Mouse (Mus musculus) CH12.LX (cell line): Measurements from ENCODE around the gene Prss41.

Source experiments
- CTCF ChIP-seq, 2 experiments: IDR thresholded peaks in 1 of 2; conservative IDR thresholded peaks in 1 of 2; 2 replicates each; pipeline ENCODE4 v1.5.1; 2011 to 2012; ENCODE audit warnings: low read depth in 2 of 2, low read length in 2 of 2, improper control_type of control experiment in 1 of 2, inconsistent platforms in 1 of 2, mild to moderate bottlenecking in 1 of 2, moderate library complexity in 1 of 2
- EP300 ChIP-seq: IDR thresholded peaks from 2 replicates; pipeline ENCODE4 v1.6.1; 2011; ENCODE audit warnings: low read length, improper control_type of control experiment
- HCFC1 ChIP-seq: IDR thresholded peaks from 2 replicates; pipeline ENCODE4 v1.6.1; 2012; ENCODE audit warnings: low read depth, mild to moderate bottlenecking, inconsistent platforms, low read length, improper control_type of control experiment
- JUN ChIP-seq: IDR thresholded peaks from 2 replicates; pipeline ENCODE4 v1.6.1; 2011; ENCODE audit warnings: low read depth, mild to moderate bottlenecking, low read length, improper control_type of control experiment, moderate library complexity; ENCODE audit not compliant: insufficient read depth
- MYC ChIP-seq: IDR thresholded peaks from 2 replicates; pipeline ENCODE4 v1.6.1; 2011; ENCODE audit warnings: low read depth, mild to moderate bottlenecking, improper control_type of control experiment, low read length
- POLR2A ChIP-seq: IDR thresholded peaks from 2 replicates; pipeline ENCODE4 v1.6.1; 2011; ENCODE audit warnings: low read depth, mild to moderate bottlenecking, improper control_type of control experiment, low read length
- POLR2AphosphoS2 ChIP-seq: IDR thresholded peaks from 2 replicates; pipeline ENCODE4 v1.6.1; 2011; ENCODE audit warnings: low read depth, low read length, improper control_type of control experiment
- USF1 ChIP-seq: IDR thresholded peaks from 2 replicates; pipeline ENCODE4 v1.6.1; 2014; ENCODE audit warnings: low read depth, mild to moderate bottlenecking, inconsistent platforms, low read length, improper control_type of control experiment
- USF2 ChIP-seq: conservative IDR thresholded peaks from 2 replicates; pipeline ENCODE4 v1.6.1; 2011; ENCODE audit warnings: low read depth, low read length, improper control_type of control experiment
- ZC3H11A ChIP-seq: IDR thresholded peaks from 2 replicates; pipeline ENCODE4 v1.6.1; 2012; ENCODE audit warnings: low read depth, mild to moderate bottlenecking, inconsistent platforms, low read length, improper control_type of control experiment

DNA sequence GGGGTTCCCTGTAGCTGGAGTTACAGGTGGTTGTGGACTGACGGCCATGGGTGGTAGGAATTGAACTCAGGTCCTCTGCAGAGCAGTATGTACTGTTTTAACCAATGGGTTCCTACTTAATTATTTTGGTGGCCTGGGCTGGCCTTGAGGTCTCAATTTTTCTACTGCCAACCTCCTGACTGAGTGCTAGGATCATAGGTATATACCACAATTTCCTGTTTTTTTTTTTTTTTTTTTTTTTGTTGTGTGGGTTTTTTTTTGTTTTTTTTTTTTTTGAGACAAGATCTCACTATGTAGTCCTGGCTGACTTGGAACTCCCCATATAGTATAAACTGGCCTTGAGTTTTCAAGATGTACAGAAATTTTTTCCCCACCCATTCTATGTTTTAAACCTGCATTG lies 12.8 kb downstream of the Prss41 start:
- TF ChIP-seq EP300 (no peak), HCFC1 (no peak), MYC (no peak), POLR2AphosphoS2 (no peak), CTCF (conservative IDR thresholded peaks at IDR 0.05 in 1 of 2, IDR thresholded peaks at IDR 0.05 in 1 of 2; ENCODE audit: low read depth in 2 of 2, low read length in 2 of 2) (no peak), USF2 (no peak), JUN (no peak), POLR2A (no peak), ZC3H11A (no peak), USF1 (no peak)
